Mouse (Mus musculus): ENCODE data around the gene Nfkbie.

The Nfkbie gene

GRCm38 (mm10) chr17:45580958-45581477, 25.5 kb downstream of the Nfkbie start:
- no peak for DNase-seq (ENCODE audit: low spot score in 2 of 2)

- peak; percentile 63 to 82 for DNase-seq (ENCODE audit: low spot score in 2 of 2)
Observed at GRCm38 (mm10) chr17:45581567-45581983, 26.1 kb downstream of the Nfkbie start.

GRCm38 (mm10) chr17:45582188-45582587, 26.7 kb downstream of the Nfkbie start:
- DNase-seq (ENCODE audit: low spot score in 2 of 2) = no peak

GRCm38 (mm10) chr17:45582715-45583355, 27.3 kb downstream of the Nfkbie start:
- DNase-seq (ENCODE audit: low spot score in 2 of 2) = peak in 1 of 2 experiments; percentile 57

- peak in 1 of 2 experiments; percentile 53 for DNase-seq (ENCODE audit: low spot score in 2 of 2)
Observed at GRCm38 (mm10) chr17:45584096-45584896, 28.8 kb downstream of the Nfkbie start.

GRCm38 (mm10) chr17:45584939-45585678, 29.6 kb downstream of the Nfkbie start:
- peak; percentile 61 to 81 for DNase-seq (ENCODE audit: low spot score in 2 of 2)

GRCm38 (mm10) chr17:45585725-45586448, 30.4 kb downstream of the Nfkbie start:
- no peak for DNase-seq (ENCODE audit: low spot score in 2 of 2)

GRCm38 (mm10) chr17:45586449-45586837, 30.9 kb downstream of the Nfkbie start:
- DNase-seq (ENCODE audit: low spot score in 2 of 2) = peak in 1 of 2 experiments; percentile 67

GRCm38 (mm10) chr17:45588370-45588769, 32.9 kb downstream of the Nfkbie start:
- DNase-seq (ENCODE audit: low spot score in 2 of 2) = no peak

GRCm38 (mm10) chr17:45589236-45589635, 33.7 kb downstream of the Nfkbie start:
- DNase-seq (ENCODE audit: low spot score in 2 of 2) = no peak

- no peak for DNase-seq (ENCODE audit: low spot score in 2 of 2)
Observed at GRCm38 (mm10) chr17:45589844-45590243, 34.3 kb downstream of the Nfkbie start.

- peak in 1 of 2 experiments; percentile 10 for DNase-seq (ENCODE audit: low spot score in 2 of 2)
Observed at GRCm38 (mm10) chr17:45590410-45590809, 34.9 kb downstream of the Nfkbie start.

- peak in 1 of 2 experiments; percentile 21 for DNase-seq (ENCODE audit: low spot score in 2 of 2)
Observed at GRCm38 (mm10) chr17:45591701-45592605, 36.5 kb downstream of the Nfkbie start.

GRCm38 (mm10) chr17:45592606-45593431, 37.3 kb downstream of the Nfkbie start:
- DNase-seq (ENCODE audit: low spot score in 2 of 2) = peak in 1 of 2 experiments; percentile 31

GRCm38 (mm10) chr17:45593479-45593878, 38.0 kb downstream of the Nfkbie start:
- DNase-seq (ENCODE audit: low spot score in 2 of 2) = peak; percentile 69 to 77

GRCm38 (mm10) chr17:45594195-45594594, 38.7 kb downstream of the Nfkbie start:
- DNase-seq (ENCODE audit: low spot score in 2 of 2) = peak in 1 of 2 experiments; percentile 16

- peak; percentile 76 to 87 for DNase-seq (ENCODE audit: low spot score in 2 of 2)
Observed at GRCm38 (mm10) chr17:45594881-45595735, 39.6 kb downstream of the Nfkbie start.

GRCm38 (mm10) chr17:45595736-45596390, 40.4 kb downstream of the Nfkbie start:
- peak in 1 of 2 experiments; percentile 46 for DNase-seq (ENCODE audit: low spot score in 2 of 2)
